Mouse (Mus musculus) testis, adult 2 months (tissue): Measurements from ENCODE around the gene Plvap.

Source experiments
- CTCF ChIP-seq: fragments of 200-500 bp; IDR thresholded peaks from 2 replicates; pipeline ENCODE4 v1.5.1; 2012; ENCODE audit warnings: low read depth, mild to moderate bottlenecking, inconsistent platforms, low read length, moderate library complexity; ENCODE audit not compliant: control insufficient read depth, insufficient read depth, insufficient replicate concordance
- POLR2A ChIP-seq: fragments of 200-500 bp; IDR thresholded peaks from 2 replicates; pipeline ENCODE4 v1.6.1; 2012; ENCODE audit warnings: low read depth, mild to moderate bottlenecking, inconsistent platforms, low read length, moderate library complexity; ENCODE audit not compliant: control insufficient read depth

- TF ChIP-seq POLR2A = no peak
- no peak for TF ChIP-seq CTCF
Observed at GRCm38 (mm10) chr8:71485142-71486135, 26.1 kb downstream of the Plvap start, which contains the start of gene Ano8.
